Mouse (Mus musculus) embryonic facial prominence, embryonic 10.5 days (tissue): ENCODE measurements around the gene Glod4. TPM values are rescaled to one million over a fixed set of nuclear protein-coding genes. Genes with fewer than 3 reads are reported as not detected.

ENCODE experiments used
- DNase-seq: peaks from one replicate; pipeline ENCODE4 v3.0.0-alpha.2; 2017; ENCODE audit warnings: low spot score
- H3K27ac ChIP-seq: fragments of 300-500 bp; sonication (generic); replicated peaks from 2 replicates; pipeline ENCODE4 v1.5.1; 2016; ENCODE audit warnings: mild to moderate bottlenecking
- H3K27me3 ChIP-seq: fragments of 300-500 bp; sonication (generic); replicated peaks from 2 replicates; pipeline ENCODE4 v1.6.1; 2016; ENCODE audit warnings: low read depth, mild to moderate bottlenecking; ENCODE audit not compliant: poor library complexity, severe bottlenecking
- H3K36me3 ChIP-seq: fragments of 300-500 bp; sonication (generic); replicated peaks from 2 replicates; pipeline ENCODE4 v1.6.1; 2016; ENCODE audit warnings: mild to moderate bottlenecking, moderate library complexity
- H3K4me1 ChIP-seq: fragments of 300-500 bp; sonication (generic); 2 replicates; pipeline ENCODE4 v1.6.1; 2016
- H3K4me3 ChIP-seq: fragments of 300-500 bp; sonication (generic); 2 replicates; pipeline ENCODE4 v1.5.1; 2016; ENCODE audit warnings: mild to moderate bottlenecking, moderate library complexity
- H3K9me3 ChIP-seq: fragments of 300-500 bp; sonication (generic); 2 replicates; pipeline ENCODE4 v1.6.1; 2016; ENCODE audit warnings: mild to moderate bottlenecking
- WGBS: fragments of 180-500 bp; shearing (Covaris S2); methylation state at CpG from one replicate; pipeline ENCODE4 v1.1.7; 2016; 5-methylcytosine and 5-hydroxymethylcytosine counted together
- polyA plus RNA-seq: library from polyadenylated mRNA; unstranded; fragments of >200 nt; fragmentation: Nextera tagmentation; extraction: Ambion mirVana; gene quantifications from 2 replicates; pipeline ENCODE4 v1.2.1, GENCODE M21; 2016

The Glod4 gene
- 136 and 142 TPM in 2 replicates for polyA plus RNA-seq

DNA sequence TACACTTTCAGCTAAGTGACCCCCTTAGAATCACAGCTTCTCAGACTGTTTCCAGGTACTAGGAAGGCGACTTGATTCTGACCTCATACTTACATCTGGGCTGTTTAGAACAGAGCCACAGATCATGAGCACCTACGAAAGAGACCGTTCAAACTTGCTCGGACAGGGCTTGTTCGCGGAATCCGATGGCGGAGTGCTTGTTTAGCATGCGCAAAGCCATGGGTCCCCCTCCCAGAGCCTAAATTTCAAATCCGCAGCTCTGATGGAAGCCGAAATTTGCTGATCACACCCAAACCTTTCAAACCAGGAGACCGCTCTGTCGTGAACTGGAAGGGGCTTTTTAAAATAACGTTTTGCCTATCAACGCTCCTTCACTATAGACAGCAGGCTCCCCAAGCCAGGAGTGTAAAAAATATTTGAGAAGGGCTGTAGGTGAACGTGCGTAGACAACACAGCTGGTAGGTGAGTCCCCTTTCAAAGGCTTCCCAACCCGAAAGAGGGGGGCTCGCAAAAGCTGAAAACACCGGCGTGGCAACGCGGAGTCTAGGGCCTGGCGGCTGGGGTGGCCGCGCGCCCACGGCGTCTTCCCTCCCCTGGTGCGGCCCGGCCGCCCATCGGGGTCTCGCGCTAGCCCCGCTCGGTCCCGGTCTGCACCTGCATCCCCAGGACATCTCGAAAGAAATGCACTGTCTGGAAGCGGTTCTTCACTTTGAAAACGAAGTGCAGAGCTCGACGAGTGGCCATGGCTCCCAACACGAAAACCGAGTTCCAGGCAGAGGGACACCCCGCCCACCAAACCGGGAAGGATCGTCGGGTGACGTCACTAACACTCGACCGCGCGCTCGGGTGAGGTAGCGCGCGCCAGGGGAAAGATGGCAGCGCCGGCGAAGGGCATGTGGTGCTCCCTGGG, at the start of gene Glod4, which contains the start of gene Mrm3:
Gene Glod4 (minus strand): TSS at position 825 of the 910 bp plus-strand sequence.
Gene Mrm3 (plus strand): TSS at position 815 of the 910 bp plus-strand sequence.
- H3K27ac ChIP-seq = peak within 1 kb of the TSS; percentile 92

DNA sequence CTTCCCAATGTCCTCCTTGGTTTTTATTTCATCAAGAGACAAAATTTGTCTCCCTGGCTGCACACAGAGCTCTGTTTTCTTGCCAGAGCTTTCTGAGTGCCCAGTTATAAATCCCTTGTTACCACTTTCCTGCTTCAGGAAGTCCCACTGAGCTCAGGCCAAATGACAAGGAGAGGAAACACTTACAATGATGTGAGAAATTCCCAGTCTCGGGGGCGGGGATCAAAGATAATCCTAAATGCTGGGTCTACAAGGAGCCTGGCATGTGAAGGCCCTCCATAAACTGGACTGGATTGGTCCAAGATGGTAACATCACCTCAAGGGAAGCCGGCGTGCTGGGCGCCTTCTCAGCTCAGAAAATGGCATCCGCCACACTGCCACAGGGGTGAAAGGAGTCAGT, 49.3 kb upstream of the Glod4 start:
- no peak overlapping the region for H3K4me3 ChIP-seq
- 70% methylated on average over 6 of the region's 6 CpGs for WGBS
- H3K4me1 ChIP-seq = peaks cover 90% of the 10 kb centered on the region
- 0 out of 2 replicates have a peak, but pooled peaks cover 7% of the 10 kb centered on the region for H3K36me3 ChIP-seq
- DNase-seq = no peak
- no peaks in the 10 kb centered on the region for H3K27me3 ChIP-seq
- H3K9me3 ChIP-seq = no peaks in the 10 kb centered on the region
- peak overlapping the region; percentile 75 for H3K27ac ChIP-seq

More for the DNA sequence above, at the start of gene Glod4, which contains the start of gene Mrm3:
- no peaks in the 10 kb centered on the region for H3K27me3 ChIP-seq
- H3K4me3 ChIP-seq = peak within 1 kb of the TSS; percentile 94
- under 1% methylated on average over 61 of the region's 61 CpGs for WGBS
- H3K4me1 ChIP-seq = peaks cover 29% of the 10 kb centered on the region
- peaks cover 44% of the 10 kb centered on the region for H3K36me3 ChIP-seq
- peak; percentile 95 for DNase-seq
- H3K9me3 ChIP-seq = no peaks in the 10 kb centered on the region

- H3K4me3 ChIP-seq = no peak overlapping the region
- H3K4me1 ChIP-seq = peaks cover 92% of the 10 kb centered on the region
- no peaks in the 10 kb centered on the region for H3K27me3 ChIP-seq
- 84% methylated on average over 15 of the region's 15 CpGs for WGBS
- 0 out of 2 replicates have a peak, but pooled peaks cover 7% of the 10 kb centered on the region for H3K36me3 ChIP-seq
- DNase-seq = no peak
- H3K27ac ChIP-seq = peak overlapping the region; percentile 75
- no peaks in the 10 kb centered on the region for H3K9me3 ChIP-seq
These were observed 48.9 kb upstream of the Glod4 start for GRCm38 (mm10) chr11:76292398-76292797.

- Histone ChIP-seq H3K9me3 (no peaks in the 10 kb centered on the region), H3K4me3 (no peak overlapping the region), H3K27me3 (no peaks in the 10 kb centered on the region), H3K4me1 (peaks cover 92% of the 10 kb centered on the region), H3K27ac (peak overlapping the region; percentile 75; the same call in 1 of the 2 replicates), H3K36me3 (0 out of 2 replicates have a peak, but pooled peaks cover 7% of the 10 kb centered on the region)
- no peak for DNase-seq
- WGBS = 79% methylated on average over 4 of the region's 4 CpGs
These were observed 48.4 kb upstream of the Glod4 start for GRCm38 (mm10) chr11:76291960-76292359.

- Histone ChIP-seq H3K4me3 (no peak overlapping the region), H3K27ac (peak overlapping the region; percentile 77), H3K4me1 (peaks cover 95% of the 10 kb centered on the region), H3K9me3 (no peaks in the 10 kb centered on the region), H3K27me3 (no peaks in the 10 kb centered on the region), H3K36me3 (0 out of 2 replicates have a peak, but pooled peaks cover 7% of the 10 kb centered on the region)
- peak; percentile 52 for DNase-seq
- WGBS = 27% methylated on average over 11 of the region's 11 CpGs
These were observed 46.8 kb upstream of the Glod4 start for GRCm38 (mm10) chr11:76290367-76290766.

DNA sequence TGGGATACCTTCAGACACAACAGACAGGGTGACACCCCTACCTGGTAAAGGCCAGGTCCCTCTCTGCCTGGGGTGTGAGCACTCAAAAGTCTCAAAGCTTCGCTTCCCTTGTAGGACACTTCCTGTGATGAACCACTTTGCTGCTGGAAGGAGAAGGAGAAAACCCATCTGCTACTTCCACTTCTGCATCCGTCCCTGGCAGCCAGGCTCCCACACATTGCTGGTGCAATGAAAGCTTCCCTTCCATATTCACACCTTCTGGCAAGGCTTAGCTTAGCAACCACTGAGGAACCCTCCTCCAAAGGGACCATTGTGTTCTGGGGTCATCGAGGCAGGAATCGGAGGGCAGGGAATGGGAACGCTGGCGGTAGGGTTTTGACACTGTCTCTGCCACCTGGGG, 45.1 kb upstream of the Glod4 start:
- Histone ChIP-seq H3K27ac (peak overlapping the region; percentile 66), H3K36me3 (peaks cover 6% of the 10 kb centered on the region; the same call in 1 of the 2 replicates), H3K4me3 (no peak overlapping the region), H3K27me3 (no peaks in the 10 kb centered on the region), H3K4me1 (peaks cover 87% of the 10 kb centered on the region), H3K9me3 (no peaks in the 10 kb centered on the region; the same call in 1 of the 2 replicates)
- no peak for DNase-seq
- 84% methylated on average over 6 of the region's 6 CpGs for WGBS

GRCm38 (mm10) chr11:76287301-76287700, 43.8 kb upstream of the Glod4 start:
- H3K4me1 ChIP-seq = peaks cover 74% of the 10 kb centered on the region
- H3K27ac ChIP-seq = peak overlapping the region; percentile 46
- H3K9me3 ChIP-seq = no peaks in the 10 kb centered on the region; the same call in 1 of the 2 replicates
- DNase-seq = no peak
- no peaks in the 10 kb centered on the region for H3K27me3 ChIP-seq
- 38% methylated on average over 10 of the region's 10 CpGs for WGBS
- H3K4me3 ChIP-seq = no peak overlapping the region
- peaks cover 10% of the 10 kb centered on the region; the same call in 1 of the 2 replicates for H3K36me3 ChIP-seq

DNA sequence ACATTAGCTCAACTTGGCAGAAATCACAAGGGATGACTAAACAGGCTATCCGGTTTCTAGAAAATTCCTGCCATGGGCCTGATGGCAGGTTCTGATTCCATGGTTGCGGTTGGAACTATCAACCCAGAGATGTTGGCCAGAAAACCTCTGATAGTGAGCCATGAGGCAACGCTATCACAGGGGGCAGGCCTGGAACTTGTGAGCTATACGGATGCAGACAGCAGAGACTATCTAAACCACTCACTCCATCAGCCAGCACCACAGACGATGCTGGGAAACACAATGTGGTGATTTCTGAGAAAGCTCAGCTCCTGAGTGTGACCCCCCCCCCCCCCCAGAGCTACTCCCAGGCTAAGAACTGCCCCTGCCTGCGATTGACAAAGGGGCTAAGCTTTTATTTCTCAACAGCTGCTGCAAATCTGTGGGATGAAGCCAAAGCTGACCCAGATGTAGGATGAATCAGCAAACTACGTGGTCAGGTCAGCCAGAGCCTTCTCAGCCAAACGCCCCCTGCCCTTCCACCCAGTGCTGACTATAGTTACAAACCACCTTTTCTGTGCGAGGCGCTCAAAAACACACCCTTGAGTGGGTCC, 43.1 kb upstream of the Glod4 start:
- peaks cover 8% of the 10 kb centered on the region; the same call in 1 of the 2 replicates for H3K36me3 ChIP-seq
- peak overlapping the region; percentile 31 for H3K27ac ChIP-seq
- peak; percentile 44 for DNase-seq
- no peaks in the 10 kb centered on the region; the same call in 1 of the 2 replicates for H3K9me3 ChIP-seq
- H3K4me3 ChIP-seq = no peak overlapping the region
- H3K4me1 ChIP-seq = peaks cover 68% of the 10 kb centered on the region
- 57% methylated on average over 10 of the region's 10 CpGs for WGBS
- H3K27me3 ChIP-seq = no peaks in the 10 kb centered on the region

- peaks cover 61% of the 10 kb centered on the region for H3K4me1 ChIP-seq
- no peak overlapping the region for H3K27ac ChIP-seq
- WGBS = 61% methylated on average over 7 of the region's 7 CpGs
- no peaks in the 10 kb centered on the region; the same call in 1 of the 2 replicates for H3K9me3 ChIP-seq
- no peak overlapping the region for H3K4me3 ChIP-seq
- DNase-seq = no peak
- H3K27me3 ChIP-seq = no peaks in the 10 kb centered on the region
- peaks cover 8% of the 10 kb centered on the region; the same call in 1 of the 2 replicates for H3K36me3 ChIP-seq
These were observed 42.0 kb upstream of the Glod4 start for GRCm38 (mm10) chr11:76285431-76286075.

DNA sequence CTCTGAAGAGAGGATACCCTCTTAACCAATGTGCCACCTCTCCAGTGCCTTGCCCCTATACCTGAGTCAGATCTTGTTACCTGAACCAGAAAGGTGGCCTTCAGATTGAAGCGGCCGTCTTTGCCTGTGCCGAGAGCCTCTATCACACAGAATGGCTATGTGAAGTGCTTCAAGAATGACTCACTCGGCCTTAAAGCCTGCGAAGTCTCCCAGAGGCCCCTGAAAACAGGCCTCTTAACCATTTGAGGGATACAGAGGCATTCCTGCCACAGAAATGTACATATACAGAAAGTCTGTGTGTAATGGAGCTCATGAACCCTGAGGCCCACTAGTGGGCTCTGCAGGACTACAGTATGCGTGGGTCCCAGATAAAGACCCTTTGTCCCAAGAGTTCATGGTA, 40.3 kb upstream of the Glod4 start:
- Histone ChIP-seq H3K27me3 (no peaks in the 10 kb centered on the region), H3K36me3 (peaks cover 8% of the 10 kb centered on the region; the same call in 1 of the 2 replicates), H3K27ac (no peak overlapping the region), H3K4me3 (no peak overlapping the region), H3K9me3 (no peaks in the 10 kb centered on the region; the same call in 1 of the 2 replicates), H3K4me1 (peaks cover 59% of the 10 kb centered on the region)
- WGBS = 96% methylated on average over 6 of the region's 6 CpGs
- no peak for DNase-seq

GRCm38 (mm10) chr11:76279971-76280370, 36.4 kb upstream of the Glod4 start:
- Histone ChIP-seq H3K4me1 (peaks cover 33% of the 10 kb centered on the region), H3K4me3 (no peak overlapping the region), H3K27ac (peak overlapping the region; percentile 32; the same call in 1 of the 2 replicates), H3K36me3 (peaks cover 20% of the 10 kb centered on the region), H3K27me3 (no peaks in the 10 kb centered on the region), H3K9me3 (no peaks in the 10 kb centered on the region; the same call in 1 of the 2 replicates)
- DNase-seq = no peak
- WGBS = 68% methylated on average over 2 of the region's 2 CpGs
